Mouse (Mus musculus) C2C12 (cell line): ENCODE measurements around the gene Smarca4. TPM values are rescaled to one million over a fixed set of nuclear protein-coding genes. Genes with fewer than 3 reads are reported as not detected.
A peak's percentile ranks its signal among the peaks of the same experiment; 100 is the strongest.

Experiments used
- H3K27me3 ChIP-seq: one replicate; pipeline ENCODE4 v1.6.1; 2011; ENCODE audit not compliant: control insufficient read depth, insufficient read depth, insufficient read length
- H3K36me3 ChIP-seq: one replicate; pipeline ENCODE4 v1.6.1; 2011; ENCODE audit not compliant: control insufficient read depth, insufficient read depth
- H3K4me3 ChIP-seq: one replicate; pipeline ENCODE4 v1.5.1; 2011; ENCODE audit warnings: mild to moderate bottlenecking, control low read depth; ENCODE audit not compliant: poor library complexity, insufficient read depth, severe bottlenecking
- H3K79me2 ChIP-seq: one replicate; pipeline ENCODE4 v1.6.1; 2011; ENCODE audit not compliant: control insufficient read depth, insufficient read depth
- H3K79me3 ChIP-seq: one replicate; pipeline ENCODE4 v1.6.1; 2011; ENCODE audit warnings: low read depth, control low read depth
- H3ac ChIP-seq: one replicate; pipeline ENCODE3; 2011; ENCODE audit warnings: low read depth; ENCODE audit not compliant: control insufficient read depth, insufficient read length
- CEBPB ChIP-seq: IDR thresholded peaks from one replicate; pipeline ENCODE4 v1.6.1; 2011; ENCODE audit warnings: low read depth, mild to moderate bottlenecking, control low read depth, moderate library complexity
- CTCF ChIP-seq: IDR thresholded peaks from one replicate; pipeline ENCODE4 v1.5.1; 2011; ENCODE audit not compliant: control insufficient read depth, insufficient read depth, insufficient read length
- FOSL1 ChIP-seq: IDR thresholded peaks from one replicate; pipeline ENCODE4 v1.8.0; 2011; ENCODE audit warnings: mild to moderate bottlenecking, low read length; ENCODE audit not compliant: poor library complexity, insufficient read depth, severe bottlenecking
- MAX ChIP-seq: IDR thresholded peaks from one replicate; pipeline ENCODE4 v1.6.1; 2011; ENCODE audit warnings: mild to moderate bottlenecking, control low read depth
- MYOD1 ChIP-seq: IDR thresholded peaks from one replicate; pipeline ENCODE4 v1.6.1; 2011; ENCODE audit warnings: low read depth; ENCODE audit not compliant: control insufficient read depth, insufficient read length
- MYOG ChIP-seq: IDR thresholded peaks from one replicate; pipeline ENCODE4 v1.6.1; 2011; ENCODE audit not compliant: control insufficient read depth, insufficient read length; ENCODE audit errors: extremely low read depth
- USF1 ChIP-seq: IDR thresholded peaks from one replicate; pipeline ENCODE4 v1.6.1; 2011; ENCODE audit warnings: low read depth, mild to moderate bottlenecking, control low read depth, moderate library complexity
- polyA plus RNA-seq: library from polyadenylated mRNA; unstranded; fragments of >200 nt; fragmentation: generic; extraction: Trizol; gene quantifications from one replicate; pipeline ENCODE4 v1.2.1, GENCODE M21; 2012; ENCODE audit warnings: missing spikeins

The Smarca4 gene
- polyA plus RNA-seq, 1 experiment = 72.2 TPM

GRCm38 (mm10) chr9:21728261-21728832, 112.4 kb downstream of the Smarca4 start:
- TF ChIP-seq MYOD1 (no peak), MYOG (no peak), MAX (no peak), USF1 (no peak), CTCF (no peak), FOSL1 (no peak)
- peaks cover 97% of the 10 kb centered on the region for H3K79me2 ChIP-seq
- H3K4me3 ChIP-seq = no peak overlapping the region
- peaks cover 79% of the 10 kb centered on the region for H3K79me3 ChIP-seq
- H3K36me3 ChIP-seq = peaks cover 62% of the 10 kb centered on the region
- H3K27me3 ChIP-seq = no peaks in the 10 kb centered on the region
- H3ac ChIP-seq = no peak overlapping the region

GRCm38 (mm10) chr9:21729264-21729663, 113.3 kb downstream of the Smarca4 start:
- TF ChIP-seq MYOG = no peak
- TF ChIP-seq CEBPB = no peak
- peak; percentile 80 for TF ChIP-seq MAX
- TF ChIP-seq CTCF = no peak
- peak; percentile 94 for TF ChIP-seq FOSL1
- TF ChIP-seq USF1 = no peak
- TF ChIP-seq MYOD1 = peak; percentile 93
- Histone ChIP-seq H3K36me3 (peaks cover 71% of the 10 kb centered on the region), H3K79me2 (peaks cover 98% of the 10 kb centered on the region), H3K27me3 (no peaks in the 10 kb centered on the region), H3ac (no peak overlapping the region), H3K4me3 (no peak overlapping the region), H3K79me3 (peaks cover 78% of the 10 kb centered on the region)

GRCm38 (mm10) chr9:21732288-21732687, 116.3 kb downstream of the Smarca4 start:
- H3K79me3 ChIP-seq = peaks cover 55% of the 10 kb centered on the region
- H3ac ChIP-seq = no peak overlapping the region
- no peak overlapping the region for H3K4me3 ChIP-seq
- H3K79me2 ChIP-seq = peaks cover 76% of the 10 kb centered on the region
- TF ChIP-seq MYOG (no peak), MAX (no peak), CEBPB (no peak), USF1 (no peak), MYOD1 (no peak), FOSL1 (no peak), CTCF (no peak)
- no peaks in the 10 kb centered on the region for H3K27me3 ChIP-seq
- H3K36me3 ChIP-seq = peaks cover 74% of the 10 kb centered on the region

- Histone ChIP-seq H3K27me3 (no peaks in the 10 kb centered on the region), H3K4me3 (no peak overlapping the region), H3K79me3 (peaks cover 46% of the 10 kb centered on the region), H3K79me2 (peaks cover 64% of the 10 kb centered on the region), H3K36me3 (peaks cover 80% of the 10 kb centered on the region), H3ac (no peak overlapping the region)
- TF ChIP-seq CTCF (no peak), USF1 (no peak), CEBPB (no peak), FOSL1 (no peak)
Observed at GRCm38 (mm10) chr9:21733446-21733845, 117.5 kb downstream of the Smarca4 start.

- Histone ChIP-seq H3ac (no peak overlapping the region), H3K79me2 (peaks cover 58% of the 10 kb centered on the region), H3K36me3 (peaks cover 85% of the 10 kb centered on the region), H3K79me3 (peaks cover 41% of the 10 kb centered on the region), H3K4me3 (no peak overlapping the region), H3K27me3 (no peaks in the 10 kb centered on the region)
- TF ChIP-seq USF1 (no peak), FOSL1 (no peak), MAX (no peak), CTCF (no peak), MYOD1 (no peak), CEBPB (no peak), MYOG (no peak)
Observed at GRCm38 (mm10) chr9:21733989-21734388, 118.0 kb downstream of the Smarca4 start.

GRCm38 (mm10) chr9:21735126-21735525, 119.2 kb downstream of the Smarca4 start:
- Histone ChIP-seq H3ac (no peak overlapping the region), H3K79me3 (peaks cover 34% of the 10 kb centered on the region), H3K79me2 (peaks cover 50% of the 10 kb centered on the region), H3K4me3 (no peak overlapping the region), H3K36me3 (peaks cover 96% of the 10 kb centered on the region), H3K27me3 (no peaks in the 10 kb centered on the region)
- no peak for TF ChIP-seq FOSL1
- TF ChIP-seq USF1 = no peak
- no peak for TF ChIP-seq MYOG
- no peak for TF ChIP-seq MYOD1
- no peak for TF ChIP-seq CEBPB
- no peak for TF ChIP-seq CTCF
